Mouse (Mus musculus): ENCODE measurements around the gene Far1. TPM values are rescaled to one million over a fixed set of nuclear protein-coding genes. Genes with fewer than 3 reads are reported as not detected.

Far1 gene
- 46.7 TPM for total RNA-seq (2023)

DNA sequence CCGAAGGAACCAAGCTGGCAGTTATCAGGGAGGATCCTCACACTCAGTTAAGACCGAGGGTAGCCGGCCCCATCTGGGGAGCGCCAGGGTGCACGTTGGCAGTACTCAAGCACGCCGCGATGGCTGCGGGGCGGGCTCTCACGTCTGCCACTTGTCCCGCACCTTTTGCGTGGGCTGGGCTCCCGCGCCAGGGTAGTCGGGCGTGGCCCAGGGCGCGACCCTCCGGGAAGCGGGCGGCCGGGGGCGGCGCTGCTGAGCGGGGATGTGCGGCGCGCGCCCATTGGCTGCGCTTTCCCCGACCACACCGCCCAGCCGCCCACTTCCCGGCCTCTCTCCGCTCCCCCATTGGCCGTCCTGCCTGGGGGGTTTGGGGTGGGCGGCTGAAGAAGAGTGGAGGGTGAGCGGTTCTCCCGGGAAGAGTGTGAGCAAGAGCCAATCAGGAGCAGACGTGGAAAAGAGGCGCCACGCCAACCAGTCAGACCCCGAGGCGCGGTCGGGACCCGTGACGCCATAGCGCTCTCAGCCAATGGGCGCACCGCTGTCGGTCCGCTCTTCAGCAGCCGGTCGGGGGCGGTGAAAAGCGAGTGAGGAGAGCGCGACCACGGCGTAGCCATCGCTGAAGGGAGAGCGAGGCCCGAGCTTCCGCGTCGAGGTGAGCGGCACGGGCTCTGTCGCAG lies at the start of gene Far1:
Gene Far1 (plus strand): TSS at position 549 of the 677 bp plus-strand sequence.

Other genes starting within 250 kb of the Far1 start
- 17.4 TPM for gene Btbd10, start 144.4 kb upstream of the Far1 start, total RNA-seq (2023)
- gene Pth, start 125.3 kb upstream of the Far1 start, total RNA-seq (2023) = not detected